Mouse (Mus musculus): ENCODE results near the gene Adgrb2.
A peak's percentile ranks its signal among the peaks of the same experiment; 100 is the strongest.

Adgrb2 gene

GRCm38 (mm10) chr4:129984421-129985061 lies at the start of gene Adgrb2:
Gene Adgrb2, plus strand, starts transcription at chr4:129984870.
- peak; percentile 53 for DNase-seq

GRCm38 (mm10) chr4:129951359-129951821 lies 33.3 kb upstream of the Adgrb2 start:
- no peak for DNase-seq

- DNase-seq = no peak
These were observed 32.3 kb upstream of the Adgrb2 start for GRCm38 (mm10) chr4:129952241-129952810.

GRCm38 (mm10) chr4:129954527-129954926 lies 30.1 kb upstream of the Adgrb2 start:
- no peak for DNase-seq

- DNase-seq = peak; percentile 86
These were observed 24.3 kb upstream of the Adgrb2 start for GRCm38 (mm10) chr4:129960180-129960944.

GRCm38 (mm10) chr4:129965294-129965693 lies 19.4 kb upstream of the Adgrb2 start:
- DNase-seq = no peak

GRCm38 (mm10) chr4:129966201-129966600 lies 18.5 kb upstream of the Adgrb2 start:
- DNase-seq = no peak

GRCm38 (mm10) chr4:129967024-129968014 lies 17.4 kb upstream of the Adgrb2 start:
- peak; percentile 77 for DNase-seq

GRCm38 (mm10) chr4:129970168-129970567 lies 14.5 kb upstream of the Adgrb2 start:
- DNase-seq = no peak

- DNase-seq = no peak
These were observed 13.8 kb upstream of the Adgrb2 start for GRCm38 (mm10) chr4:129970861-129971260.

- no peak for DNase-seq
These were observed 12.7 kb upstream of the Adgrb2 start for GRCm38 (mm10) chr4:129971989-129972388.

GRCm38 (mm10) chr4:129974285-129974684 lies 10.4 kb upstream of the Adgrb2 start:
- DNase-seq = no peak

- no peak for DNase-seq
These were observed 7.4 kb upstream of the Adgrb2 start for GRCm38 (mm10) chr4:129977256-129977655.

- no peak for DNase-seq
These were observed 6.4 kb upstream of the Adgrb2 start for GRCm38 (mm10) chr4:129978227-129978626.

- DNase-seq = no peak
These were observed 5.7 kb upstream of the Adgrb2 start for GRCm38 (mm10) chr4:129978930-129979329.

- no peak for DNase-seq
These were observed 3.0 kb upstream of the Adgrb2 start for GRCm38 (mm10) chr4:129981657-129982056.

GRCm38 (mm10) chr4:129983046-129983445 lies 1.6 kb upstream of the Adgrb2 start:
- no peak for DNase-seq

- peak; percentile 88 for DNase-seq
These were observed 778 bp upstream of the Adgrb2 start for GRCm38 (mm10) chr4:129983764-129984420.

- DNase-seq = no peak
These were observed 546 bp downstream of the Adgrb2 start for GRCm38 (mm10) chr4:129985161-129985670.

GRCm38 (mm10) chr4:129985671-129986441 lies 1.2 kb downstream of the Adgrb2 start:
- peak; percentile 86 for DNase-seq
